Mouse (Mus musculus) liver, embryonic 14.5 days (tissue): ENCODE data around the gene Ell. TPM values are rescaled to one million over a fixed set of nuclear protein-coding genes. Genes with fewer than 3 reads are reported as not detected.
A peak's percentile ranks its signal among the peaks of the same experiment; 100 is the strongest.

Experiments used
- ATAC-seq: fragments of 200-750 bp; cut with Nextera tagmentation; 2 replicates; pipeline ENCODE4 v1.8.0; 2017; ENCODE audit warnings: moderate number of reproducible peaks, mild to moderate bottlenecking, moderate library complexity; ENCODE audit not compliant: insufficient read depth
- DNase-seq, 3 experiments: peaks; one replicate each; pipeline ENCODE4 v3.0.0-alpha.2; 2012 to 2013; ENCODE audit warnings: low read depth in 3 of 3, low spot score in 3 of 3
- H3K27ac ChIP-seq: fragments of 300-500 bp; sonication (generic); 2 replicates; pipeline ENCODE4 v1.5.1; 2014; ENCODE audit warnings: moderate library complexity, mild to moderate bottlenecking, control low read depth, inconsistent platforms
- H3K27me3 ChIP-seq: fragments of 300-500 bp; sonication (generic); 2 replicates; pipeline ENCODE4 v1.6.1; 2014; ENCODE audit warnings: mild to moderate bottlenecking, low read length, moderate library complexity; ENCODE audit not compliant: control insufficient read depth, insufficient read depth
- H3K36me3 ChIP-seq: fragments of 300-500 bp; sonication (generic); replicated peaks from 2 replicates; pipeline ENCODE4 v1.6.1; 2014; ENCODE audit warnings: low read depth; ENCODE audit not compliant: control insufficient read depth, insufficient read depth
- H3K4me1 ChIP-seq, 2 experiments: fragments of 200-500 bp in 1 of 2; fragments of 300-500 bp in 1 of 2; sonication (generic) in 1 of 2; replicated peaks; 2 replicates each; pipeline ENCODE4 v1.6.1; 2012 to 2014; ENCODE audit warnings: antibody characterized with exemption in 1 of 2, inconsistent platforms in 1 of 2, low read length in 1 of 2; ENCODE audit not compliant: control insufficient read depth in 2 of 2, insufficient read depth in 2 of 2
- H3K4me2 ChIP-seq: fragments of 300-500 bp; sonication (generic); 2 replicates; pipeline ENCODE4 v1.6.1; 2014; ENCODE audit warnings: low read depth, mild to moderate bottlenecking, control low read depth, moderate library complexity
- H3K4me3 ChIP-seq, 2 experiments: fragments of 200-500 bp in 1 of 2; fragments of 300-500 bp in 1 of 2; sonication (generic) in 1 of 2; 2 replicates each; pipeline ENCODE4 v1.5.1; 2012 to 2014; ENCODE audit warnings: low read depth in 2 of 2, low read length in 2 of 2, mild to moderate bottlenecking in 2 of 2, control low read depth in 1 of 2, inconsistent platforms in 1 of 2, moderate library complexity in 1 of 2; ENCODE audit not compliant: insufficient read depth in 1 of 2
- H3K9ac ChIP-seq: fragments of 300-500 bp; sonication (generic); replicated peaks from 2 replicates; pipeline ENCODE4 v1.6.1; 2014; ENCODE audit warnings: mild to moderate bottlenecking, control low read depth, moderate library complexity
- H3K9me3 ChIP-seq: fragments of 300-500 bp; sonication (generic); 2 replicates; pipeline ENCODE4 v1.6.1; 2016; ENCODE audit warnings: low read length, mixed read lengths; ENCODE audit not compliant: control insufficient read depth
- CTCF ChIP-seq: IDR thresholded peaks from 2 replicates; pipeline ENCODE4 v1.5.1; 2016; ENCODE audit warnings: antibody characterized with exemption, low read depth, control low read depth
- EP300 ChIP-seq: IDR thresholded peaks from 2 replicates; pipeline ENCODE4 v1.6.1; 2016; ENCODE audit warnings: antibody characterized with exemption, low read depth
- WGBS: fragments of 180-500 bp; shearing (Covaris S2); extraction: QIAGEN DNeasy Blood & Tissue Kit; methylation state at CpG from one replicate; pipeline ENCODE4 v1.1.7; 2014; ENCODE audit not compliant: insufficient replicate concordance; 5-methylcytosine and 5-hydroxymethylcytosine counted together
- polyA plus RNA-seq, 2 experiments: library from polyadenylated mRNA; depleted of rRNA in 1 of 2; stranded (reverse) in 1 of 2; unstranded in 1 of 2; fragments of >200 nt; fragmentation: Nextera tagmentation in 1 of 2; extraction: Ambion mirVana in 1 of 2; gene quantifications; 2 replicates each; pipeline versions ENCODE4 v1.2.1 to v1.2.3; 2012 to 2014

The Ell gene
- polyA plus RNA-seq (2012; rRNA removed) (8.9 and 9.6 TPM in 2 replicates), polyA plus RNA-seq (2014; fragmentation: Nextera tagmentation; extraction: Ambion mirVana) (7.7 and 9.2 TPM in 2 replicates)

- Histone ChIP-seq H3K4me2 (peak within 1 kb of the TSS; percentile 97), H3K4me3 (peak within 1 kb of the TSS; percentile 88 to 96), H3K27ac (peak within 1 kb of the TSS; percentile 96), H3K4me1 (peaks cover 18 to 36% of the 10 kb centered on the region in 2 experiments), H3K9ac (peak within 1 kb of the TSS; percentile 88), H3K36me3 (peaks cover 5% of the 10 kb centered on the region; the same call in 1 of the 2 replicates), H3K9me3 (no peaks in the 10 kb centered on the region), H3K27me3 (no peaks in the 10 kb centered on the region)
- ATAC-seq (peak; percentile 84), DNase-seq (peak; percentile 99 to 100 (median 100))
- no peak for TF ChIP-seq EP300
- TF ChIP-seq CTCF, result no peak
- WGBS, result under 1% methylated on average over 58 of the region's 58 CpGs
Observed at GRCm38 (mm10) chr8:70539077-70539813, at the start of gene Ell. Ell (plus strand) TSS chr8:70539457.

- Histone ChIP-seq H3K9me3 (no peaks in the 10 kb centered on the region), H3K36me3 (no peaks in the 10 kb centered on the region), H3K4me2 (peak overlapping the region; percentile 44), H3K4me3 (peak overlapping the region in 1 of 2 experiments; percentile 33; a peak in 2 of 4 replicates), H3K27ac (no peak overlapping the region), H3K27me3 (peaks cover 99% of the 10 kb centered on the region), H3K9ac (no peak overlapping the region), H3K4me1 (0 out of 4 replicates have a peak, but pooled peaks cover 0 to 2% of the 10 kb centered on the region in 2 experiments)
- TF ChIP-seq EP300, result no peak
- no peak for TF ChIP-seq CTCF
- ATAC-seq (no peak), DNase-seq (no peak)
- WGBS, result 1% methylated on average over 36 of the region's 41 CpGs
Observed at GRCm38 (mm10) chr8:70489576-70489975, 49.7 kb upstream of the Ell start.

GRCm38 (mm10) chr8:70490061-70490879 lies 49.0 kb upstream of the Ell start:
- Histone ChIP-seq H3K4me2 (no peak overlapping the region), H3K4me3 (no peak overlapping the region), H3K9me3 (no peaks in the 10 kb centered on the region), H3K36me3 (no peaks in the 10 kb centered on the region), H3K4me1 (0 out of 4 replicates have a peak, but pooled peaks cover 0 to 2% of the 10 kb centered on the region in 2 experiments), H3K9ac (no peak overlapping the region), H3K27me3 (peaks cover 99% of the 10 kb centered on the region), H3K27ac (no peak overlapping the region)
- no peak for DNase-seq
- TF ChIP-seq EP300 (no peak), CTCF (no peak)
- ATAC-seq, result no peak
- 17% methylated on average over 10 of the region's 10 CpGs for WGBS

- WGBS, result 6% methylated on average over 20 of the region's 20 CpGs
- no peak for ATAC-seq
- no peak for DNase-seq
- 0 out of 4 replicates have a peak, but pooled peaks cover 0 to 2% of the 10 kb centered on the region in 2 experiments for H3K4me1 ChIP-seq
- TF ChIP-seq EP300 (no peak), CTCF (no peak)
- H3K27ac ChIP-seq, result no peak overlapping the region
- no peak overlapping the region for H3K9ac ChIP-seq
- no peak overlapping the region for H3K4me3 ChIP-seq
- H3K9me3 ChIP-seq, result no peaks in the 10 kb centered on the region
- no peaks in the 10 kb centered on the region for H3K36me3 ChIP-seq
- H3K27me3 ChIP-seq, result peaks cover 99% of the 10 kb centered on the region
- H3K4me2 ChIP-seq, result no peak overlapping the region
Observed at GRCm38 (mm10) chr8:70490880-70491495, 48.3 kb upstream of the Ell start.
